Mouse (Mus musculus): ENCODE data around the gene Pex10.

GRCm38 (mm10) chr4:155093431-155094149 is 26.8 kb downstream of the Pex10 start:
- TF ChIP-seq CTCF (IDR thresholded peaks at IDR 0.05; ENCODE audit: borderline replicate concordance, extremely low read depth, insufficient read depth, insufficient read length) (no peak), POLR2A (IDR thresholded peaks at IDR 0.05; ENCODE audit: borderline replicate concordance, extremely low read depth, insufficient read depth, insufficient read length, poor library complexity, severe bottlenecking) (no peak)
